Mouse (Mus musculus): ENCODE measurements around the gene Atp23. TPM values are rescaled to one million over a fixed set of nuclear protein-coding genes. Genes with fewer than 3 reads are reported as not detected.

The Atp23 gene
- polyA plus RNA-seq, 1 experiment from 2014 or later = 16.5 TPM

DNA sequence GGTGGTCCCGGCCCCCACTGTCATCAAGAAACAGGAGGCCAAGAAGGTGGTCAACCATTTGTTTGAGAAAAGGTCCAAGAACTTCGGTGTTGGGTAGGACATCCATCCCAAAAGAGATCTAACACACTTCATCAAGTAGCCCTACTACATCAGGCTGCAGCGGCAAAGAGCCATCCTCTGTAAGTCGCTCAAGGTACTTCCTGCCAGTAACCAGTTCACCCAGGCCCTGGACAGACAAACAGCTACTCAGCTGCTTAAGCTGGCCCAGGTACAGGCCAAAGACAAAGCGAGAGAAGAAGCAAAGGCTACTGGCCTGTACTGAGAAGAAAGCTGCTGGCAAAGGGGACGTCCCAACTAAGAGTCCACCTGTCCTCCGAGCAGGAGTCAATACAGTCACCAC lies 8.0 kb downstream of the Atp23 start:
- no peak for ATAC-seq (ENCODE audit: low FRiP score, low TSS enrichment)

DNA sequence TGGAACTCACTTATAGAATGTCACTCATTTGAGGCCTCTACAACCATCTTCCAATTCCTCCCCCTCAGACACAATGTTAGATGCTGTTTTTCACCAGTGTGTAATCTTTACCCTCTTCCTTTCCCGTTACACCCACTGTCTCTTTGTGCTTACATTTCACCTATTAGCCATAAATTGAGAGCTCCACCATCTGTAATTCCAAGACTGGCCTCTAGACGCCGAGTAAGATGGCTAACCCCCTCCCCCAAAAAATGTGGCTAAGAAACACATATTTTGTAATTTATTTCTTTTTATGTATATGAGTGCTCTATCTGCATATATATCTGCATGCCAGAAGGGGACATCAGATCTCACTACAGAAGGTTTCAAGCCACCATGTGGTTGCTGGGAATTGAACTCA lies 27.4 kb downstream of the Atp23 start:
- 83% methylated on average over 3 of the region's 3 CpGs for WGBS
- no peaks in the 10 kb centered on the region for H3K9me3 ChIP-seq (ENCODE audit: low read length)
- no peaks in the 10 kb centered on the region for H3K4me1 ChIP-seq (ENCODE audit: insufficient read depth, low read length)
- H3K4me2 ChIP-seq (replicated peaks; ENCODE audit: low read depth, low read length) = no peak overlapping the region
- ATAC-seq (ENCODE audit: low FRiP score, low TSS enrichment) = no peak
- no peaks in the 10 kb centered on the region for H3K27me3 ChIP-seq (ENCODE audit: insufficient read depth, low read length)
- no peak overlapping the region for H3K27ac ChIP-seq (ENCODE audit: low read length)
- H3K4me3 ChIP-seq (ENCODE audit: low read length) = no peak overlapping the region
- H3K36me3 ChIP-seq (ENCODE audit: insufficient read depth, low read length) = 0 out of 2 replicates have a peak, but pooled peaks cover 3% of the 10 kb centered on the region
- no peak overlapping the region for H3K9ac ChIP-seq (replicated peaks; ENCODE audit: low read length)

More for the DNA sequence above, 8.0 kb downstream of the Atp23 start:
- no peak overlapping the region for H3K4me2 ChIP-seq (replicated peaks; ENCODE audit: low read depth, low read length)
- H3K27ac ChIP-seq (ENCODE audit: low read length) = no peak overlapping the region
- H3K4me3 ChIP-seq (ENCODE audit: low read length) = no peak overlapping the region
- H3K9ac ChIP-seq (replicated peaks; ENCODE audit: low read length) = no peak overlapping the region
- 95% methylated on average over 7 of the region's 7 CpGs for WGBS
- H3K27me3 ChIP-seq (ENCODE audit: insufficient read depth, low read length) = no peaks in the 10 kb centered on the region
- H3K4me1 ChIP-seq (ENCODE audit: insufficient read depth, low read length) = no peaks in the 10 kb centered on the region
- H3K36me3 ChIP-seq (ENCODE audit: insufficient read depth, low read length) = peaks cover 42% of the 10 kb centered on the region
- H3K9me3 ChIP-seq (ENCODE audit: low read length) = peaks cover 6% of the 10 kb centered on the region

DNA sequence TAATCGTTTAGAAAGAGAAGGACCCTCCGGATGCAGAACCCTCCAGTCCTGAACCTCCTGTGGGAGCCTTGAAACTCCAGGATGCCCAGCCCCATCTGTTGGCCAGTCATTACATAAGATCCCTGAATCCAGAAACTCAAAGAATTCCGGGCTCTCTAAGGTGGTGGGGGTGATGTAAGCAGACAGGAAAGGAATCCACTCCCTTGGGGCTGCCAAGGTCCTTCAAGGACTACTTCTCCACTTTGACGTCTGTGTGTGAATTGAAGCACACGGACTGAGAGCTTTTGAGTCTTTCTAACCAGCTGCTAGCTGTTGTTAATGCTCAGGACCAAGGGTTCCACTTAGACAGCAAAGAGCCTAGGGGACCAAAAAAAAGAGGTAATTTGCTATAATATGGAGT lies 28.9 kb downstream of the Atp23 start:
- Histone ChIP-seq H3K9me3 (ENCODE audit: low read length) (no peaks in the 10 kb centered on the region), H3K9ac (replicated peaks; ENCODE audit: low read length) (no peak overlapping the region), H3K4me3 (ENCODE audit: low read length) (no peak overlapping the region), H3K36me3 (ENCODE audit: insufficient read depth, low read length) (no peaks in the 10 kb centered on the region), H3K4me1 (ENCODE audit: insufficient read depth, low read length) (no peaks in the 10 kb centered on the region), H3K27ac (ENCODE audit: low read length) (no peak overlapping the region), H3K27me3 (ENCODE audit: insufficient read depth, low read length) (no peaks in the 10 kb centered on the region), H3K4me2 (replicated peaks; ENCODE audit: low read depth, low read length) (no peak overlapping the region)
- no peak for ATAC-seq (ENCODE audit: low FRiP score, low TSS enrichment)
- 53% methylated on average over 5 of the region's 5 CpGs for WGBS

DNA sequence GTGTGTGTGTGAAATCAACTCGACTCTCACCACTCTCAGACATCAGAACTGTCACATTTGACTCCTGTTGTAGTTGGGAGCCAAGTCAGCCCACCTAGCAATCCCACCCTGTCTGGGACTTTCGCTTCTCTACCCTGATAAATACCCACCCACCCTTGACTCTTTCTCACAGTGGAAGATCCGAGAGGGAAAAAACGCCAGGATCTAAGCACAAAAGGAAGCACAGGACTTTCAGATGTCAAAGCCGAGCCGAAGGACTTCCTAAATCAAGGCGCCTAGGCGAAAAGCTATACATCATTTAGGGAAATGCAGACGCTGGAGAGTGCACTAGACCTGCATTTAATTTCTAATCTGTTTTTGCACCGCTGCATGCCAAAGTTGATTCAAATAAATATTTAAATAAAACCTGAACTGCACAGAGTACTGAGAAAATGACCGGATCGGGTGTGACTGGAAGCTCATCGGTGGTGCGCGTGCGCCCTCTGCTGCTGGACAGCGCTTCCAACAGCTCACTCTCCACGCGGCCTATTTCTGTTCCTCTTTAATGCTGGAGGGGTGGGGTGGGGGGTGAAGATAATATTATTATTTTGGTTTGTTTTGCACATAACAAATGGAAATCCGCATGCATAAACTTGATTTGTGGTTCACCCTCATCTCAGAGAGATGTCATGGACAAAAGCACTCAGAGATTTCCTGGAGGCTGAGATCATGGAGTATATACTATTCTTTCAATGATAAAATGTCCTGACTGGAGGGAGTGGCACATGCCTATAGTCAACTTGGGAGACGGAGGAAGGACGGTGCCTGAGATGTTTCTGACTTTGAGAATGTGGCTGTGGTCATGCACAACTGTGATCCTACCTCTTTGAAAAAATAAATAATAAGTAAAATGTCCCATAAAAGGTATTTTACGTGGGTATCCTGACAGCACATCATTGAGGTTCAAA lies 31.5 kb downstream of the Atp23 start:
- WGBS = 21% methylated on average over 23 of the region's 23 CpGs
- peak; percentile 75; the same call in 1 of the 2 replicates for ATAC-seq (ENCODE audit: low FRiP score, low TSS enrichment)
- Histone ChIP-seq H3K4me3 (ENCODE audit: low read length) (peak overlapping the region; percentile 29), H3K9ac (replicated peaks; ENCODE audit: low read length) (no peak overlapping the region; the same call in 1 of the 2 replicates), H3K9me3 (ENCODE audit: low read length) (no peaks in the 10 kb centered on the region), H3K4me1 (ENCODE audit: insufficient read depth, low read length) (no peaks in the 10 kb centered on the region), H3K4me2 (replicated peaks; ENCODE audit: low read depth, low read length) (peak overlapping the region; percentile 48), H3K27ac (ENCODE audit: low read length) (no peak overlapping the region), H3K36me3 (ENCODE audit: insufficient read depth, low read length) (no peaks in the 10 kb centered on the region), H3K27me3 (ENCODE audit: insufficient read depth, low read length) (no peaks in the 10 kb centered on the region)

DNA sequence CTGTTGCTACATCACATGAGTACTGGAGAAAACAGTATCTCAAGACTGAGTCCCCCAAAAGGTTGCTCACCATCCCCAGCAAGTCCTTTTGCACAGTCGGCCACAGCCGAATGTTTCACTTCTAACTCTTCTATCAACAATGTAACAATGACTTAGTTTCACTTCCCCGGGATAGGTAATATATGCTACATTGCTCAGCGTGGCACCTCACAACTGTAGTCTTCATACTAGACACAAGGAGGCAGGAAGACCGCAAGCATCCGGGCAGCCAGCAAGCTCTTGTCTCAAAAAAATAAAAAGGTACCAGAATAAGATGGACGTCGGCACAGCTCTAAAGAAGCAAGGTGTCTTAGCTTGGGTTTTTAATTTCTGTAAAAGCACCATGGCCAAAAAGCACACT lies 35.9 kb downstream of the Atp23 start:
- H3K4me2 ChIP-seq (replicated peaks; ENCODE audit: low read depth, low read length) = no peak overlapping the region
- no peaks in the 10 kb centered on the region for H3K36me3 ChIP-seq (ENCODE audit: insufficient read depth, low read length)
- H3K27me3 ChIP-seq (ENCODE audit: insufficient read depth, low read length) = no peaks in the 10 kb centered on the region
- H3K9me3 ChIP-seq (ENCODE audit: low read length) = no peaks in the 10 kb centered on the region
- no peak overlapping the region for H3K9ac ChIP-seq (replicated peaks; ENCODE audit: low read length)
- H3K4me1 ChIP-seq (ENCODE audit: insufficient read depth, low read length) = no peaks in the 10 kb centered on the region
- ATAC-seq (ENCODE audit: low FRiP score, low TSS enrichment) = no peak
- no peak overlapping the region for H3K4me3 ChIP-seq (ENCODE audit: low read length)
- WGBS = 90% methylated on average over 8 of the region's 8 CpGs
- H3K27ac ChIP-seq (ENCODE audit: low read length) = no peak overlapping the region

DNA sequence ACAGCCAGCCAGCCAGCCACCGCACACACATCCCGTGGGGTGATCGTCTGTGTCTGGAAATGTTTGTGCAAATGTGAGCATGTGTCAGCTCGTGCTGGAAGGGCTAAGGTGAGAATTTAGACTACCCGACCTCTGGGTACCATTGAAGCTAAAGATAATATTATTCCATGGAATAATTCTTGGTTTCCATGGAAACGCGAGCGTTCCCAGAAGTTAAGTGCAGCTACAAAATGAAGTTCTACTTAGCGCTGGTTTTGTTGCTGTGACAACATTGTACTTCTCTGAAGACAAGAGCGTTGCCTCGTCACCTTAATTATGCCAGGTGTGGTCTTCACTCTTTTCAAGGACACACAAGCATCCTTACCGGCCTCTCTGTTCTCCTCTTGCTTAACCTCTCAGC lies 39.0 kb downstream of the Atp23 start:
- WGBS = 53% methylated on average over 12 of the region's 12 CpGs
- Histone ChIP-seq H3K27me3 (ENCODE audit: insufficient read depth, low read length) (no peaks in the 10 kb centered on the region), H3K9ac (replicated peaks; ENCODE audit: low read length) (no peak overlapping the region), H3K4me2 (replicated peaks; ENCODE audit: low read depth, low read length) (no peak overlapping the region), H3K4me3 (ENCODE audit: low read length) (no peak overlapping the region), H3K27ac (ENCODE audit: low read length) (no peak overlapping the region), H3K9me3 (ENCODE audit: low read length) (no peaks in the 10 kb centered on the region), H3K36me3 (ENCODE audit: insufficient read depth, low read length) (no peaks in the 10 kb centered on the region), H3K4me1 (ENCODE audit: insufficient read depth, low read length) (no peaks in the 10 kb centered on the region)
- no peak for ATAC-seq (ENCODE audit: low FRiP score, low TSS enrichment)

DNA sequence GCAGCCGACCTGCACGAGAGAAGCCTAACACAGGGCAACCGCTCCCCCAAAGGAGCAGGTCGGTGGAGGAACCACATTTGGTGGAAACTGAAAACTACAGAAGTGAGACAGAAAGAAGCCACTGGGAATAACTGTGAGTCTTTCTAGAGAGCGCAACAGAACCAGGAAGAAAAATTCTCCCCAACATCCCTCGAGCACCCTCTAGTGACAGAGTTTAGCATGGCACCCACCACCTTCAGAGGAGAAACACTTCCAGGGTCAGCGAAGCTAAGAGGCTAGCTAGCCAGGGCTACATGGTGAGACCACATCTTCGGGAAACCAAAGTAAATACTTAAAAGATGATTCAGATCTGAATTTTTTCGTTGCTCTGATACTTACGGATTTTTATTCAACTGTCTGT lies 47.9 kb downstream of the Atp23 start:
- WGBS = 84% methylated on average over 10 of the region's 10 CpGs
- no peak overlapping the region for H3K27ac ChIP-seq (ENCODE audit: low read length)
- no peak for ATAC-seq (ENCODE audit: low FRiP score, low TSS enrichment)

DNA sequence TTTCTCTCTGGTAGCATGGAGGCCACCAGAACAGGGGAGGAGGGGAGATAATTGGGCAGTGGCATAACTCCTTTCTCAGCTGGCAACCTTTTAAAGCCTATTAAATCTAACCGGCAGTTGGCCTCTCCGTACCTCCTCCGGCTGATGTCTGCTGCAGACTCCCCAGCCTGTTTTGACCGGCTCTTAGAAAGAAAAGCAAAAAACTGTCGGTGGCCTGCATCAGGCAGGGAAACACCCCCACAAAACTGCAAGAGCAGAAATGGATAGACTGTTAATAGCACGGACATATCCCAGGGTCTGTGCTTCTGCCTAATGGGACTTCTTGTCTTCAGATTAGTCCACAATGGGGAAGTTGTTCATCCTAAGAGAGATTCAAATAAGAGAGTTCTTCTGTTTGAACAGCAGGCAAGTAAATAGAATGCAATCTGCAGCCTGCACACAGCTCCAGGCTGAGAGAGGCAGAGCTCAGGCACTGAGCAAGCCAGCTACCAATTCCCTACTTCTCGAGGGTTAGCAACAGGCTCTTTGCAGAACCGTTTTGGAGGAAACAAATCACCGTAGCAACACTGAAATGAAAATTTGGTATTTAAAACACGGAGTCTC lies 55.7 kb downstream of the Atp23 start:
- peak; percentile 42; the same call in 1 of the 2 replicates for ATAC-seq (ENCODE audit: low FRiP score, low TSS enrichment)
- Histone ChIP-seq H3K36me3 (ENCODE audit: insufficient read depth, low read length) (no peaks in the 10 kb centered on the region), H3K27me3 (ENCODE audit: insufficient read depth, low read length) (no peaks in the 10 kb centered on the region), H3K9me3 (ENCODE audit: low read length) (peaks cover 6% of the 10 kb centered on the region; the same call in 1 of the 2 replicates), H3K4me3 (ENCODE audit: low read length) (peak overlapping the region; percentile 26), H3K9ac (replicated peaks; ENCODE audit: low read length) (0 out of 2 replicates have a peak overlapping the region, but pooled peaks have one; percentile 4), H3K4me1 (ENCODE audit: insufficient read depth, low read length) (peaks cover 11% of the 10 kb centered on the region; the same call in 1 of the 2 replicates), H3K27ac (ENCODE audit: low read length) (peak overlapping the region; percentile 65), H3K4me2 (replicated peaks; ENCODE audit: low read depth, low read length) (peak overlapping the region; percentile 42)
- WGBS = 19% methylated on average over 10 of the region's 10 CpGs

More for the DNA sequence above, 47.9 kb downstream of the Atp23 start:
- Histone ChIP-seq H3K36me3 (ENCODE audit: insufficient read depth, low read length) (no peaks in the 10 kb centered on the region), H3K4me2 (replicated peaks; ENCODE audit: low read depth, low read length) (no peak overlapping the region), H3K4me1 (ENCODE audit: insufficient read depth, low read length) (no peaks in the 10 kb centered on the region), H3K4me3 (ENCODE audit: low read length) (no peak overlapping the region), H3K27me3 (ENCODE audit: insufficient read depth, low read length) (no peaks in the 10 kb centered on the region), H3K9me3 (ENCODE audit: low read length) (no peaks in the 10 kb centered on the region; the same call in 1 of the 2 replicates), H3K9ac (replicated peaks; ENCODE audit: low read length) (no peak overlapping the region)

DNA sequence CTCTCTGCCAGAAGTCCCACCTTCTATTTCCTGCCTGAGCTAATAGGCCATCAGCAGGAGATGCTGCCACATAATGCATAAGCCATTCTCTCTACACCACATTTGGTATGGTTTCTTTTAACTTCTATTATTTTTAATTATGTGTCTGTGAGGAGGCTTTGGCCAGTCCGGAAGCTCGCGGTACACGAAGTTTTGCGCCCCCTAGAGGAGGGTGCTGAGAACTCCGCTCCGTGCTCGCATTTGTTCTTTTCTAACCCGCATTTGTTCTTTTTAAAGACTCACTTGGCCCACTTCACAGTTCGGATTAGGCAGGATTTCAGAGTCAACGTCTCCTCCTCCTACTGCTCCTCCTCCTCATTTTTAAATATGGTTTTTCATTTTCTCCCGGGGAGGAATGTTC lies 56.5 kb downstream of the Atp23 start:
- 33% methylated on average over 12 of the region's 12 CpGs for WGBS

More for the DNA sequence above, 56.5 kb downstream of the Atp23 start:
- Histone ChIP-seq H3K27me3 (ENCODE audit: insufficient read depth, low read length) (no peaks in the 10 kb centered on the region), H3K27ac (ENCODE audit: low read length) (no peak overlapping the region), H3K9me3 (ENCODE audit: low read length) (peaks cover 6% of the 10 kb centered on the region; the same call in 1 of the 2 replicates), H3K9ac (replicated peaks; ENCODE audit: low read length) (no peak overlapping the region), H3K4me1 (ENCODE audit: insufficient read depth, low read length) (peaks cover 11% of the 10 kb centered on the region; the same call in 1 of the 2 replicates), H3K36me3 (ENCODE audit: insufficient read depth, low read length) (no peaks in the 10 kb centered on the region), H3K4me3 (ENCODE audit: low read length) (peak overlapping the region; percentile 26), H3K4me2 (replicated peaks; ENCODE audit: low read depth, low read length) (peak overlapping the region; percentile 42)
- no peak; the same call in 1 of the 2 replicates for ATAC-seq (ENCODE audit: low FRiP score, low TSS enrichment)

Data from kidney, embryonic 16.5 days (tissue).